Mouse (Mus musculus): Measurements from ENCODE around the gene Prkce. TPM values are rescaled to one million over a fixed set of nuclear protein-coding genes. Genes with fewer than 3 reads are reported as not detected.

Gene Prkce
- total RNA-seq, 2 experiments from 2014 or later = 0.34 to 2.7 TPM

DNA sequence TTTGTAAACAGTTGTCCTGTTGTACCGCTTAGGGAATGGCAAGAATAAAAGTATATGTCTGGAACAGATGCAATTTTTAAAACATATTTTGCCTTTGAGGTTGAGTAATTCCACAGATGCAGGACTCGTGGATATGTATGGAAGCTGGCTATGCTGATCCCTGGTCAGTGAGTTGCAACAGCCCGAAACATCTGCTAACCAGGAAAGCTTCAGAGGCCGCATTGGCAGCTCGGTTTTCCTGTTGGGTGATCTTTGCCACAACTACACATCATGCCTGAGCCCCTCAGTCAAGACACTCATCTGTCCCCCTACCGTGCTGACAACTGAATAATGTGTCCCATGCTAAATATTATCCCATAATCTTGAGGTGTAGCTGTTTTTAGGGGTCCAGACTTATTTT lies 404.6 kb downstream of the Prkce start:
- ATAC-seq (replicated peaks; ENCODE audit: low FRiP score, poor library complexity, severe bottlenecking) = no peak

DNA sequence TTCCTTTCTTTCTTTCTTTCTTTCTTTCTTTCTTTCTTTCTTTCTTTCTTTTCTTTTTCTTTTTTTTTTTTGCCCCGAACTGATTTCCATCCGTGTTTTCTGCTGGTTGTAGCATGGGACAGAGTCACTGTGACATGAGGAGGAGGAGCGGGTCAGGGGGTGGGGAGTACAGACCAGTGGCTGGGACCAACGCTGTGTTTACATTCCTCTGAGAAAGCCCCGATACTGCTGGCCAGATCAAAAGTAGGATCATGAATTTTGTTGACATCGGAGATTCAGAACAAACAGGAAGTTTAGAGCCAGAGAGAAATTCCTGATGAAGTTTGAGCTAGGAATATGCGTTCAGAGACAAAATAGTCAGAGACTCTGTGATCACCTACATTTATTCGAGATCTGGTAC lies 405.0 kb downstream of the Prkce start:
- no peak for ATAC-seq (replicated peaks; ENCODE audit: low FRiP score, poor library complexity, severe bottlenecking)

DNA sequence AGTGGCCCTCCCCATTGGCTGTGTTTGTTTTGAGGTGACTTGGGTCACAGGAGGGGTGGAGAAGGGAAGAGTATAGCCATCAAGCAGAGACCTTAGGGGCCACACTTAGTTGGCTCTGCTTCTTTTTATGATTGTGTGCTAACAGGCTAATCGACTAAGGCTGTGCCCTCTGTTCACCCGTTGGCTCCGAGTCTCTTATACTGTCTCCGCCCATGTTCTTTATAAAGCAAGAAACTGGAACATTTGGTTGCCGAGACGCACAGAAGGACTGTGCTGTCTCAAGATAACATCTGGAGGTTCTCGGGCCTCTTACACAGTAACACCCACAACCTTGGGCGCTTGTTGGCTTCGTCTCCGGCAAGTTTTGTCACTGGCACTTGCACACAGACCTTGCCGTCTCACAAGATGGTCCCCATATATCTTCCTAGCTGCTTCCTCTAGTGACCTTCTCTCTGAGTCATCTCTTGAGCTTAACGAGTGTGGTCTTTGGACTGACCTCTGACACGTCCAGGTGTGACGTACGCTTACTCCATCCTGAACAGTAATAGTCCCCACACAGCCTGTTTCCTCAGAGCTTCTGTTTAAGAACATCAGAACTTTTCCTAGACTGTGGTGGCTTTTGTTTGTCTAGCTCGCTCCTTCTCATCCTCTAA lies 406.1 kb downstream of the Prkce start:
- ATAC-seq (replicated peaks; ENCODE audit: low FRiP score, poor library complexity, severe bottlenecking) = no peak

DNA sequence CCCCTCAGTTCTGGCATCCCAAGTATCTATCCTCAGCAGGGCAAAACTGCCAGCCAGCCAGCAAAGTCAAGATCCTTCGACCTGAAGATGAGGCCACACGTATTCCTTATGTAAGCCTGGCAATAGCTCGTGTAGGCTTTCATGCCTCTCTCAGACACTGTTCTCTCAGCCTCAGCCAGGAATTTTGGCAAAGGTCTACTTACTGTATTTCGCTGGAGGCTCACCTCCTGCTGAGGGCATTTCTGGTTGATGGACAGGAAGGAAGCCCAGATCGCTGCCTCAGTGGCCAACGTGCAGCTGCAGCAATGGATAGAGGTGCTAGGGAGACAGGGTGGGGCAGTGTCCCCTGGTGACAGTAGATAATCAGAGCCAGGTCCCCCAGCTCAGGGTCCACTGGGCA lies 413.1 kb downstream of the Prkce start:
- no peak for ATAC-seq (replicated peaks; ENCODE audit: low FRiP score, poor library complexity, severe bottlenecking)

DNA sequence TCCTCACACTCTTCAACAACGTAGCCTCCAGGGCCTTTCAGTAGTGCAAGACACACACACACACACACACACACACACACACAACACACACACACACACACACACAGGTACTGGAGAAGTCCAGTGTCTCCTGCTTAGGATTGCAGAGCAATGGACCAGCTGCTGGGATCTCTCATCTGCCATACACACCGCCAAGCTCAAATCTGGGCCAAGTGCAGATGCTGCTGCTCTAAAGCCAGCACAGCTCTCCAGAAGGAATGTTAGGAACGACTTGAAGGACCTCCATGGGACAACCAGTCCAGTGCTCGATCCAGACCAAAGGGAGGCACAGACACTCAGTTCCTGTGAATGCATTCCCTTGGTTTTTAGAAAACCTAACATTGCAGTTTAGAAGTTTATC lies 414.8 kb downstream of the Prkce start:
- no peak for ATAC-seq (replicated peaks; ENCODE audit: low FRiP score, poor library complexity, severe bottlenecking)

DNA sequence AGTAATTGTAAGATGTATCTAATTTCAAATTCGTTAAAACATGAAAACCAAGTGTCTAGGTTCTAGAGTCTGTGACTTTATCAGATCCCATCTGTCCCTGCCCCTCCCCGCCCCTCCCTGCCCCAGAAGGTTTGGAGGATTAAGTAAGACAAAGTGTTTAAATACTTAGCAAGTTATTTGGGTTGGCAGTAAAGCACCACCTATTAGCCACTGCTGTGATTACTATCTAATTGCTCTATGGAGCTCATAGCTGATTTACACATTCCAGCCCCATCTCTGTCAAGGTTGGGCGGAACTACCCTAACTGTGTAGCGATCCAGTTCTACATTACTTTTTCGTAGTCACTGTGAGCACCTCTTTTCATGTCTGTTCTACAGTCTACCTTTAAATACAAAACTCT lies 418.9 kb downstream of the Prkce start:
- no peak for ATAC-seq (replicated peaks; ENCODE audit: low FRiP score, poor library complexity, severe bottlenecking)

DNA sequence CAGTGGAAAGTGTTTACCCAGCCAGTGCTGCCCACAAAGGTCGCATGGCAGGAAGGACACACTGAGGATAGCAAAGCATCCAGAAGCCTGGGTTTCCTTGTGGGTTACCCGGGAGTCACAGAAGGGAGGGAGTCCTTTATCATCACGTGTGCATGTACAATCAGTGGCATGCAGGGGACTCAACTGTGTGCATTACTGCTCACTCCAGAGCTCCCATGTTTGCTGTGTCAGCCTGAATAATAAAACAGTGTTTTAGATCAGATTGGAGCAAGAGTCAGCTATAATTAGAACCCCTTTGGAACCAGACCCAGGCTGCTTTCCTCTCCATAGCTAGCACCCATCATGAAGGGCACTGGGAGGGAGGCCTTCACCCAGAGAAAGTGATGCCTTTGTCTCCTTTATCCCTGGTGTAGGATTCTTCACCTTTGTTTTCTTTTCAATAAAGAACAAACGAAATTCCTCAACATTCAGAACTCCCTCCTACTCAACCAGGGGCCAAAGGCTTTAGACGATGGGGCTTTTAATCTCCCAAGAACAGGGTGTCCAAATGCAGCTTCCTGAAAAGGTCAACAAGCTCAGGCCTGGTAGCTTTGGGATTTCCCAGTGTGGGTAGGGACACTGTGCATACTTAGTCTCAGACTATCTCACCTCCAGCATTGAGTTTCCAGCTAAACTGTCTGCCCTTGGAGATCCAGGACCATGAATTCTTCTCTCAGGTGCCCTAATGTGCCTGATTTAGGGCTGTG lies 421.3 kb downstream of the Prkce start:
- ATAC-seq (replicated peaks; ENCODE audit: low FRiP score, poor library complexity, severe bottlenecking) = no peak

DNA sequence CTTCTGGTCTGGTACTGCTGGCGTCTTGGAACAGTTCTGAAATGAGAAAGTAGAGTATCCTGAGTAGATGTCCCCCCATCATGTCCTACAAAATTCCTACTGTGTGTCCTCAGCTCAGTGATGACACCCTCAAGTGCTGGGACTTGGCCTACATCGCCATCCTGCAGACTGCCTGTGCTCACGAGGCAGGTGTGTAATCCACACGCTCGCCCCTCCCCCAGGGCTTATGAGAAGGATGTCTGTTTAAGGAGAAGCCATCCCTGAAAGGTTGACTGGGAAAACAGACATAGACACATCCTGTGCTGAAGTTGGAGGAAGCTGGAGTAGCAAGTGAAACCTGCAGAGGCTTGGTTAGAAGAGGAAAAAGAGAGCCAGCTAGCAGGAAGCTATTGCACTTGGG lies 422.1 kb downstream of the Prkce start:
- ATAC-seq (replicated peaks; ENCODE audit: low FRiP score, poor library complexity, severe bottlenecking) = no peak

DNA sequence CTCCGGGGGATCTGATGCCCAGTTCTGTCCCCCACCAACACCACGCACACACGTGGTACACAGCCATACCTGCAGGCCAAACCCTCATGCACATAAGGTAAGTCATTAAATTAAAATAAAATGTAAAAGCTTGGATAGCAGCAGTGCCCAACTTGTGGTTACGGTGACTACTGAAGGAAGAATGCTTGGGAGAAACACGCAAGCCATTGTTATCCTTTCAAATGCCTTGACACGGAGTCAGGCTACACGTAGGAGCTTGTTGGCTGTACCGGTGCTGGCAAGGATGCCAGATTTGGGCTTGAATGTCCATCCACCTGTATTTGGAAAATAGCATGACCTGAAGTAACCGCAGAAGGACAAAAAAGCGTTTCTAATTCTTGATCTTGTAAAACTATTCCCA lies 423.7 kb downstream of the Prkce start:
- no peak for ATAC-seq (replicated peaks; ENCODE audit: low FRiP score, poor library complexity, severe bottlenecking)

DNA sequence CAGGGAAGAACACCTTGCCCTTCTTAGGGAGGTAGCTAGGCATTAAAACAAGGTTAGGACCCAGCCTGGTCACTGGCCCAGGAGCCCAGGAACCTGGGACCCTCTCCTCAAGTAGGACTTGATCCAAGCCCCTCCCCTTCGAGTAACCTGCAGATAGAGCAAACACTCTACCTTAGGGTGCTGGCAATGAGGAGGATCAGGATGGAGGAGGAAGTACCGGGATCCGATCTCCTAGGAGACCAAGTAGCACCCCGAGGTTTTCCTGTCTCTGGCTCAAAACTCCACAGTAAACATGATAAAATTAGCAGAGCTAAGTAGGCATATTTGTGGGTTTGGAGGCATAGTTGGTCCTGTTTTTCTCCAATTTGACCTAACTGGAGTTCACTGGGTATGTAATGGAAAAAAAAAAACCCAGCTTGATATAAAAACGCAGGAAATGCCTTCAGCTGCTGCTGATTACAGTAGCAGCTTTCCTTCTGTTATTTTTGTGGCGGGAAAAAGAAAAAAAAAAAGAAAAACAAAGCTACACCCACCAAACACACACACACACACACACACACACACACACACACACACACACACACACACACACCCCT lies 425.5 kb downstream of the Prkce start:
- ATAC-seq (replicated peaks; ENCODE audit: low FRiP score, poor library complexity, severe bottlenecking) = no peak

DNA sequence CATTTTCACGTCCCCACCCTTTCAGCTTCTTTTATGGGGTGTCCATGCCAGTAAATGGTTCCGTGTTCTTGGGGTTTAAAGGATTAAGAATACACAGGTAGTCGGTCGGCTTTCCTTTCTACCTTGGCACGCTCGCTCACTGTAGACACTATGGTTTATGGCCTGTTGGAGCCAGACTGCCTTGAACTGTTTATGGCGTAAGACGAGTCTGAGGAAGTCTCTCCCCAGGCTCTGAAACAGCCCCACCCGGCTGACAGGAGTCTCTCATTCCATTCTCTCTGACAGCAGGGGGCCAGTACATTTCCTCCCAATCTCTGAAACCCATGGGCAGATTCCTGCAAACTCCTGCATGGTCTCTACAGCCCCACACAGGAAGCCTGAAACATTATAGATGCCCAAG lies 427.9 kb downstream of the Prkce start:
- ATAC-seq (replicated peaks; ENCODE audit: low FRiP score, poor library complexity, severe bottlenecking) = no peak

DNA sequence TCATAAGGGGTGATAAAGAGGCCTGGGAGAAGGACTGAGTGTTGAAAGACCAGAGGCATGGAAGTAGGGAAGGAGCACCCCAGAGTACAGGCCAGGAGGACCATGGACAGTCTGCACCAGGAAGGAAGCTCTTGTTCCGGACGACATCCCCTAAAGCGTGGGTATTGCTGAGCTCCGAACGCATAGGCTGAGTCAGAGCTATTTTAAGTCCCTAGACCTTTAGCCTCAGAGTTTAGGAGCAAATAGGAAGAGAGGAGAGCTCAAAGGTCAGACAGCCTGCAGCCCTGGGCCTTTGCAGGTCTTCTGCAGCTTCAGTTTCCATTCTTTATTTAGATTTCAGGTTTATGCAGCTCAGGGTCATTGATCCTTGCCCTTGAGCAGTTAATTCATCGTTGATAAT lies 433.5 kb downstream of the Prkce start:
- ATAC-seq (replicated peaks; ENCODE audit: low FRiP score, poor library complexity, severe bottlenecking) = no peak

DNA sequence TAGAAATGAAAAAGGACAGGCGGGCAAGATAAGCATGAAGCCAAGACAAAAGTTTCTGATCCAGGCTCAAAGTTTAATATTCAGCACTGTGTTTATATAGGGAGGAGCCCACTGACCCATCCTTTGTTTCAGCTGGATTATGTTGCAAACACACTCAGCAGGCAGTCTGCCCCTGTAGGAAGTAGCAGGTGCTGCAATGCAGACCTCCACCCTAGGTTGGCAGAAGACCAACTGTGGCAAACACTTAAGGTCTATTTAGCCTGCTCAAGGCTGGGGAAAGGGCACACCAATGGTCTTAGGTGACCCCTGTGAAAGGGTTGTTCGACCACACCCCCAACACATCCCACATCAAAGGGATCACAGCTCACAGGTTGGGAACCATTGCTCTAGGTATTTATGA lies 434.3 kb downstream of the Prkce start:
- ATAC-seq (replicated peaks; ENCODE audit: low FRiP score, poor library complexity, severe bottlenecking) = no peak

DNA sequence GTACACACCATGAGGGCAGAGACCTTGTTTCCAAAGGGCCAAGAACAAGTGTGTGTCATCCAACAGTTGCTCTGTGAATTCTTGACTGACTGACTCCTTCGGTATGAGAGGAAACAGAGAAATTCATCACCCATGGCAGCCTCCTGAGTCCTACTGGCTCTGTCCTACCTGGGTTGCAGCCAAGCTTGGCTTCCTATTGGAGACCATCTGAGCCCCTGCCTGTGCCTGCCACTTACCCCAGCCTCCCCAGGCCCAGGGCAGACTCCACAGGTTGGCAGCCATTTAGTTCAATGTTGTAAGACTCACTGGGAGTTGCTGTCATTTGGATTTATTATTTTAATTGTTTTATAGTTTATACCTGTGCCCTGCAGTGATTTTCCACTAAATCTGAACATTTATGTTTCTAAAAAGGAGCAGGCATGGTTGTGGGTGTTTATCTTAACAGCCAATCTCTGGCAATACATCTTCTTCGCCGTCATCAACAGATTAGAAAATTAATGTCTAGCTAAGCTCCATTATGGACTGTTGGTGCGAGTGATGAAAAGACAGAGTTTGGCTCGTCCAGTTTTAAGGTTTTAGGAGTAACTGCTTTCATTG lies 436.4 kb downstream of the Prkce start:
- no peak for ATAC-seq (replicated peaks; ENCODE audit: low FRiP score, poor library complexity, severe bottlenecking)

DNA sequence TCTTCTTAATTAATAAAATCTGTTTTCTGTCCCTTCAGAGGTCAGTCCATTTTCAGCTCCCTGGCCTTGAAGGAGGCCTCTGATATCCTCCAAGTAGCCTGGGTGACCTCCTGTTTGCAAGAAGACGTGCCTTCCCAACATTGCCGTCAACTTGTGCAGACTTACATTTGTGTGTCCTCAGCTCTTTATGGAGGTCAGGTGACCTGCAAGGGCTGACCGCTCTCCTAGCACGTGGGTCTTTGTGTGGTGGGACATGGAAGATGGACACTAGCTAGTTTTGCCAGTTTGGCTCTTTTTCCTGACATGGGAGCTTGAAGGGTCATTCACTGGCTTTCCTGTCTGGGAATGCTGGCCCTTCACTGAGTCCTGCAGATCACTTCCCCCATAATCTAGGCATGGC lies 440.4 kb downstream of the Prkce start:
- no peak for ATAC-seq (replicated peaks; ENCODE audit: low FRiP score, poor library complexity, severe bottlenecking)

DNA sequence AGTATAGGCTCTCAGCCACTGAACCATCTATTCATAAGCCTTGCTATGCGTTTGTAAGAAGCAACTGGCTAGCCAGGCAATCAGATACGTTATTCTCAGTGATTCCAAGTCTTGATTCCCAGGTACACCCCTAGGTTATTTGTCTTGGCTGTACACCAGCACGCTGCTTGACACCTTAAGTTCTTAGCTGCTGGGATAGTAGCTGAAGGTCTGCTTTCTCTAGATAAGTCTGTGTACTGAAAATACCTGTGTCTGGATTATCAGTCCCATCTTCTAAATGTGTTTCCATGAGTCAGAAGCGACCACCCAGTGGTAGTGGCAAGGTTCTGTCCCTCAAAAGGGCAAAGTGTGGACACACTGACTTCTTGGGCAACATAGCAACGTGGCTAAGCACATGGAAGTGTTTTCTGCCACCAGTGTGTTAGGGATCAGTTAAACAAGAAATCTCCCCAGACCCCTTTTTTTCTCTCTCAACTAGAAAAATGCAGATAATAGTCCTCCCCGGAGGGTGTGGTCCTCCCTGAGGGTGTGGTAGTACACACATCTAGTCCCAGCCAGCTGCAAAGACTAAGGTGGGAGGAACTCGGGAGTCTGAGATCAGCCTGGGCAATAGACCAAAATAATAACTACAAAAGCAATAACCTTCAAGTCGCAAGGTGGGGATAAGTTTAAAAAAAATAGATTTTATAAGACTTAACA lies 442.8 kb downstream of the Prkce start:
- ATAC-seq (replicated peaks; ENCODE audit: low FRiP score, poor library complexity, severe bottlenecking) = no peak

DNA sequence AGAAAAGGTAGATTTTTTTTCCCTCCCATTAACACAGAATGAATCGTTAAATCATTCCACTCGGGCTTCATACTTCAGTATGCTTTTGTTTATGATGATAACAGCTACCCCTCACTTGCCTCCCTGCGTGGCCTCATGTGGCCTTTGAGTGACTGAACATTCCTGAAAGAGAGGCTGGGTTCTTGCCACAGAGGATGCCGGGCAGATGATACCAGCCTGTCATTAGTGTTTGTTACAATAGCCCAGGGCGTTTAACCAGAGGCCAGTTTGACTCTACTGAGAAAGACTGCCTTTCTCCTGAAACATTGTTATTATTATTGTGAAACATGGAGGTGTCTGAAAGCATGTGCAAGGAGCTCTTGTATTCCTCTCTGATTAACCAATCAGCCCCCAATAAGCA lies 444.2 kb downstream of the Prkce start:
- no peak for ATAC-seq (replicated peaks; ENCODE audit: low FRiP score, poor library complexity, severe bottlenecking)

DNA sequence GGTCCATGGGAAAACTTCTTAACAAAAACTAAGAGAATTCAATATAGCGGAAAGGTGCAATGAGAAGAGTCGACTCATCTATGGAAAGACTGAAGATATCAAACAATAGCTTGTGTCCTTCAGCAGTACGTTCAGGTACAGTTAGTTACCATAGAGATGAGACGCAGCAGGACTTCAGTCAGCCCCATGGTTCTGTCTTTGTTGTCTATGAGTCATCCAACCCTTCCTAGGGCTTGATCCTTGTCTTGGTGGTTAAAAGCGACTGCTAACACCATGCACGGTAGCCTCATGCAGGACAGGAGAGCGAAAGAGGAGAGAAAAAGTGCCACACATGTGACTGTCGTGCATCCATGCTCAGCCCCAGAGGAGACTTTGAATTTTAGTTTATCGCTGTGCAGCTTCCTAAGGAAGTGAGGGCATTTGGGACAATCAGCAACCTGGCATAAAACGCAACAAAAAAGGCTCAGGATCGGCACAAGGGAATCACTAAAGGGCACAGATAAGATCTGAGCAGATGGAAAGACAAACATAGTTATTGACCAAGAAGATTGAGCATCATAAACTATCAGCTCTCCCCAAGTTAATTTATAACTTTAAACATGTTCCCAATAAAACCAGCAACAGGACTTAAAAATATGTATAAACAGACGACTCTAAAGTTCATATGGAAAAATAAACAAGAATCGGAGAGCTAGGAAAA lies 448.2 kb downstream of the Prkce start:
- ATAC-seq (replicated peaks; ENCODE audit: low FRiP score, poor library complexity, severe bottlenecking) = no peak

DNA sequence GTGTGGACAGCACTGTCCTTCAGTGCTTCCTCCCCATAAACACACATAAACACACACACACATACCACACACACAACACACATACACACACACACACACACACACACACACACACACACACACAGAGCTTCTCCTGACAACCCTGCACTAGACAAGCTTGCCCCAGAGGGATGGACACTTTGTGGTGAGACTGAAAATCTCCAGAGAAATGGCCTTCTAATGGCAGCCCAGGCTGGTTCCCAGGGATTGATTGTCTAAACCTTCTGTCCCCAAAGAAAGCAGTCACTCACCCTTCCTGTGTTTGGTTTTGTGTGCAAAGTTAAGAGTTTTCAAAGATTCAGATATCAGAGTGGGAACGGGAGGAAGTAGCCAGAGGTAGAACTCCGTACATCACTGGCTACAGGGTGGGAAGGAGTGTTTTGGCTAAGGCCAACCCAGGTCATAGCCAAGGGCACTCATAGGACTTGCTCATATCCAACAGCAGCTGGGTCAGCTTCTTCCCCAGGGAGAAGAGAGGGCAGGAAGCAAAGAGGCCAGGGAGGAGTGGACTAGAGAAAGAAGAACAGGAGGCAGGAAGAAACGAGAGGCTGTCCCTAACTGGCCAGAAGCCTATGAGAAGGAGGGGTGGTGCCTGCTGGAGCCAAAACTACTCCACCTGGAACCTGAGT lies 450.1 kb downstream of the Prkce start:
- no peak for ATAC-seq (replicated peaks; ENCODE audit: low FRiP score, poor library complexity, severe bottlenecking)
